Mouse (Mus musculus): Measurements from ENCODE around the gene Rap1gap2. TPM values are rescaled to one million over a fixed set of nuclear protein-coding genes. Genes with fewer than 3 reads are reported as not detected.

Gene Rap1gap2
- total and polyA plus RNA-seq, 3 experiments: 5.8 to 10.1 TPM; not detected in 1

DNA sequence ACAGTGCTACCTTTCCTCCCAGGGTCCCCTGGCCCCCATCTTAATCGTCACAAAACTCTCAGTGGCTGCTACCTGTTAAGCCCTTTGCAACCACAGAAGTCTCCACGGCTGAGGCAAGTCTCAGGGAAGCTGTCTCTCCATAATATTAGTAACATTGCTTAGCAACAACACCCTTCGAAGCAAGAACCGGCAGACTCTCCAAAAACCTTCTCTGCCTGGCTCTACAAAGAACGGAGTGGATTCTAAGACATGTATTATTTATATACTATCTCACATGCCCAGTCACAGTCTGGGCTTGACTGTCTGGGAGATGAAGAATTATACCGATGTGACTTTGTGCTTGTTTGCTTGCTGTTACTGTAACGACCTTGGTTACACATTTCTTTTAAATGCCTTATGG, 83.2 kb downstream of the Rap1gap2 start:
- DNase-seq (ENCODE audit: low read depth, low spot score): no peak
- Histone ChIP-seq H3K4me1 (ENCODE audit: control insufficient read depth in 1 of 2, insufficient read depth in 2 of 2, low read length in 2 of 2) (0 out of 4 replicates have a peak, but pooled peaks cover 0 to 3% of the 10 kb centered on the region in 2 experiments), H3K9me3 (replicated peaks; ENCODE audit: insufficient read depth, low read length) (no peaks in the 10 kb centered on the region), H3K9ac (ENCODE audit: control insufficient read depth, low read depth, low read length, poor library complexity, severe bottlenecking) (no peak overlapping the region), H3K27ac (ENCODE audit: control insufficient read depth, low read depth, low read length) (no peak overlapping the region), H3K4me3 (ENCODE audit: control insufficient read depth in 1 of 2, insufficient read depth in 1 of 2, low read depth in 2 of 2, low read length in 2 of 2) (no peak overlapping the region), H3K79me2 (ENCODE audit: control insufficient read depth, insufficient read depth, low read length, poor library complexity) (no peaks in the 10 kb centered on the region), H3K27me3 (ENCODE audit: control insufficient read depth in 1 of 2, insufficient read depth in 2 of 2, low read length in 2 of 2) (no peaks in the 10 kb centered on the region), H3K36me3 (ENCODE audit: control insufficient read depth in 1 of 2, insufficient read depth in 2 of 2, low read length in 2 of 2) (no peaks in the 10 kb centered on the region)
- TF ChIP-seq ZMIZ1 (IDR thresholded peaks at IDR 0.05; ENCODE audit: low read depth, low read length): no peak
- TF ChIP-seq ZC3H11A (IDR thresholded peaks at IDR 0.05; ENCODE audit: low read depth, low read length): no peak
- no peak for TF ChIP-seq TBP (IDR thresholded peaks at IDR 0.05; ENCODE audit: low read depth, low read length)
- no peak for TF ChIP-seq NELFE (IDR thresholded peaks at IDR 0.05; ENCODE audit: low read depth, low read length)
- TF ChIP-seq MXI1 (IDR thresholded peaks at IDR 0.05; ENCODE audit: low read depth, low read length): no peak
- TF ChIP-seq TCF12 (IDR thresholded peaks at IDR 0.05; ENCODE audit: low read depth, low read length): no peak

DNA sequence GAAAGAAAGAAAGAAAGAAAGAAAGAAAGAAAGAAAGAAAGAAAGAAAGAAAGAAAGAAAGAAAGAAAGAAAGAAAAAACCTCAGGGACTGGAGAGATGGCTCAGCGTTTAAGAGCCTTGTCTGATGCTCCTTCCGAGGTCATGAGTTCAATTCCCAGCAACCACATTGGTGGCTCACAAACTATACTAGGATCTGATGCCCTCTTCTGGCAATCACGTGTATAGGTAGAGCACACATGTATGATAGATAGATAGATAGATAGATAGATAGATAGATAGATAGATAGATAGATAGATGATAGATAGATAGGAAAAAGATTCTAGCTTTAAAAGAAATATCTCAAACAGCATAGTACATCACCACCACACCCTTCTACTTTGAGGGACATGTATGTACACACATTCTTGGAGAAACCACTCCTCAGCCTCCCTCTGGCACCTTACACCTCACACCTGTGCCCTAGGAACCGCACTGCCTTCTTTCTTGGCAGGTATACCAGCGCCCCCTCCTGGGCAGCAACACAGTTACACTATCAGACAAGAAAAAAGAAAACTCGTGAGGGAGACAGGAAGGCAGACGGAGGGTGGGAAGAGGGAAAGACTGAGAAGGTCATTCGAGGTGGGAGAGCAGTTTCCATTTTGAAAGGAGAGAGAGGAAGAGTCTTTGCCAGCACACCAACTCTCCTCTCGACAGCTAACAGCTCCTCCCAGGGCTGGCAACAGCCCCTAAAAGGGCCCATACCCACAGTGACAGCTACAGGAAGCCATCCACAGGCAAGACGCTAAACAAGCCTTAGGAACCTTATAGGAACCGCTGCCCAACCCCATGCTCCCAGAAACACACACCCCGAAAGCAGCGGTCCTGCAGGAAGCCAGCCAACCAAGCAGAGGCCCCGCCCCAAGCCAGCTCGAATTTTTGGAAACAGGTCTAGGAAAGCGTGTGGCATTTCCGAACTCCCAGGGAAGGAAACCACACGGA, 84.2 kb downstream of the Rap1gap2 start:
- 0 out of 4 replicates have a peak, but pooled peaks cover 0 to 3% of the 10 kb centered on the region in 2 experiments for H3K4me1 ChIP-seq (ENCODE audit: control insufficient read depth in 1 of 2, insufficient read depth in 2 of 2, low read length in 2 of 2)

More for the DNA sequence above, 84.2 kb downstream of the Rap1gap2 start:
- no peak overlapping the region for H3K9ac ChIP-seq (ENCODE audit: control insufficient read depth, low read depth, low read length, poor library complexity, severe bottlenecking)
- no peak overlapping the region for H3K27ac ChIP-seq (ENCODE audit: control insufficient read depth, low read depth, low read length)
- no peaks in the 10 kb centered on the region for H3K36me3 ChIP-seq (ENCODE audit: control insufficient read depth in 1 of 2, insufficient read depth in 2 of 2, low read length in 2 of 2)
- TF ChIP-seq SMC3 (IDR thresholded peaks at IDR 0.05; ENCODE audit: low read depth, low read length): peak; percentile 78
- TF ChIP-seq RCOR1 (IDR thresholded peaks at IDR 0.05; ENCODE audit: low read depth, low read length): no peak
- TF ChIP-seq ZMIZ1 (IDR thresholded peaks at IDR 0.05; ENCODE audit: low read depth, low read length): no peak
- TF ChIP-seq GATA1 (IDR thresholded peaks at IDR 0.05; ENCODE audit: low read depth, low read length): peak; percentile 64; the same call in 1 of the 2 replicates
- TF ChIP-seq POLR2A (IDR thresholded peaks at IDR 0.05; ENCODE audit: control insufficient read depth in 1 of 2, insufficient read depth in 1 of 2, low read depth in 1 of 2, low read length in 2 of 2, poor library complexity in 1 of 2): no peak
- TF ChIP-seq RAD21 (IDR thresholded peaks at IDR 0.05; ENCODE audit: low read depth, low read length): peak; percentile 69
- TF ChIP-seq E2F4 (IDR thresholded peaks at IDR 0.05; ENCODE audit: borderline replicate concordance, low read depth, low read length): no peak
- no peak for TF ChIP-seq POLR2AphosphoS5 (IDR thresholded peaks at IDR 0.05; ENCODE audit: borderline replicate concordance, low read depth, low read length)
- peak; percentile 71 to 84 (median 83) for TF ChIP-seq CTCF (IDR thresholded peaks at IDR 0.05 in 2 of 3, conservative IDR thresholded peaks at IDR 0.05 in 1 of 3; ENCODE audit: control insufficient read depth in 1 of 3, insufficient read depth in 1 of 3, low read depth in 2 of 3, low read length in 3 of 3, poor library complexity in 1 of 3, severe bottlenecking in 1 of 3)
- TF ChIP-seq MAFK (IDR thresholded peaks at IDR 0.05; ENCODE audit: borderline replicate concordance, low read depth, low read length): no peak
- TF ChIP-seq MAX (IDR thresholded peaks at IDR 0.05; ENCODE audit: low read length): no peak
- TF ChIP-seq UBTF (IDR thresholded peaks at IDR 0.05; ENCODE audit: borderline replicate concordance, insufficient read depth, low read depth, low read length): no peak
- no peak for TF ChIP-seq MYC (IDR thresholded peaks at IDR 0.05; ENCODE audit: low read depth, low read length)
- TF ChIP-seq CHD2 (IDR thresholded peaks at IDR 0.05; ENCODE audit: low read length): no peak
- TF ChIP-seq USF1 (IDR thresholded peaks at IDR 0.05; ENCODE audit: low read depth, low read length): no peak
- TF ChIP-seq HCFC1 (IDR thresholded peaks at IDR 0.05; ENCODE audit: low read depth, low read length): no peak
- no peak for TF ChIP-seq BHLHE40 (IDR thresholded peaks at IDR 0.05; ENCODE audit: borderline replicate concordance, low read depth, low read length)
- TF ChIP-seq ZC3H11A (IDR thresholded peaks at IDR 0.05; ENCODE audit: low read depth, low read length): peak; percentile 68
- DNase-seq (ENCODE audit: low read depth, low spot score): peak; percentile 66
- H3K79me2 ChIP-seq (ENCODE audit: control insufficient read depth, insufficient read depth, low read length, poor library complexity): no peaks in the 10 kb centered on the region
- no peaks in the 10 kb centered on the region for H3K27me3 ChIP-seq (ENCODE audit: control insufficient read depth in 1 of 2, insufficient read depth in 2 of 2, low read length in 2 of 2)
- no peaks in the 10 kb centered on the region for H3K9me3 ChIP-seq (replicated peaks; ENCODE audit: insufficient read depth, low read length)
- H3K4me3 ChIP-seq (ENCODE audit: control insufficient read depth in 1 of 2, insufficient read depth in 1 of 2, low read depth in 2 of 2, low read length in 2 of 2): no peak overlapping the region
